Mouse (Mus musculus) heart, postnatal 4 days (tissue): ENCODE data around the gene Gstp2. TPM values are rescaled to one million over a fixed set of nuclear protein-coding genes. Genes with fewer than 3 reads are reported as not detected.
"Not testable (repeated sequence)": the region's sequence is repeated elsewhere in the genome, so short reads cannot be mapped to it uniquely, and the experiment has no call there.

Experiments used
- DNase-seq: peaks from one replicate; pipeline ENCODE4 v3.0.0; 2021
- total RNA-seq, 2 experiments: library from RNA; stranded (reverse); gene quantifications; 2 replicates each; pipeline ENCODE4 v1.2.3; 2021

Gstp2 gene
- total RNA-seq, 2 experiments from 2014 or later: 69.7 to 73.5 TPM

DNA sequence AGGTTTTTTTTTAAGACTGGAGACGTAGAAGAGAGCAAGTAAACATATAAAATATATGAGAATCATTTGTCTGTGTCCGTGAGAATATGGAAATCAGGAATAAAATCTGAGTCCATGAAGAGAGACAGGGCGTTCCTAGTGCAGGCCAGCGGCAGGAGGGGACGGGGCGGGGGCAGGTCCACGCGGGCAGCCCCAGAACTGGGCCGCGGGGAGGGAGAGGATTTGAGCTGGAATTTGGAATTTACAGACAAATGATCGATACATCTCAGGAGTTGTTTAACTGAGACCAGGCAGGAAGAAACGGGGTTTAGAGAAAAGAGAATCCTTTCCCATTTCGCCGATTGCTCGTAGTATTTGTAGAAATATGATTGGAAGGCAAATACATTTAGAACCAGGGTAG lies 24.5 kb upstream of the Gstp2 start:
- no peak for DNase-seq

DNA sequence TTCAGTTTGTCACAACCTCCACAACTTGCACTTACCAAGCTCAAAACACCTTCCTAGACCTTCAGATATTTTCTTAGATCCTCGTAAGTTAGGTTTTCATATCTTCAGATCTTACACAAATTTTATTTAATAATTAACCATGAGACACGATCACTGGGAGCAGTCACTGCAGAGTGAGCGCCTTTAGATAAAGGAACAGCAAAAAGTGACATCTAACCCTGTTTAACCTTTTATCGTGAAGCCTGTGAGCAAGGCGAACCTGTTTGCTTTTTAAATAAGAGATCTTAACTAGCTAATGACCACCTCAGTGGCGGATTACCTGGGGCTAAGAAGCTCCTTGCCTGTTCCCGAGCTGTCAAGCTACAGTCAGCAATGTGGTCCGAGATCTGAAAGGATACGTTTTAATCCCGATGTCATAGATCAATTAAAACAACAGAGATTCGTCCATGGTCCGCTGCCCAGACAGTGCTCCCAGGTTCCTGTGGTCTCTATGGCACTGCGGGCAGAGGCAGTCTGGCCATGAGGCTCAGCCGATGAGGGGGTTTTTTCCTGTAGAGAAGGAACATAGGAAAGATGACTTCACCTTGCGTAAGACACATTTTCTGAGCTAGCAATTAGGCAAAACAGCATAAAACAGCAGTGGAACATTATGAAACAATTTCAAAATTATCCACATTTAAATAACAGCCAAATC lies 23.0 kb upstream of the Gstp2 start:
- no peak for DNase-seq

DNA sequence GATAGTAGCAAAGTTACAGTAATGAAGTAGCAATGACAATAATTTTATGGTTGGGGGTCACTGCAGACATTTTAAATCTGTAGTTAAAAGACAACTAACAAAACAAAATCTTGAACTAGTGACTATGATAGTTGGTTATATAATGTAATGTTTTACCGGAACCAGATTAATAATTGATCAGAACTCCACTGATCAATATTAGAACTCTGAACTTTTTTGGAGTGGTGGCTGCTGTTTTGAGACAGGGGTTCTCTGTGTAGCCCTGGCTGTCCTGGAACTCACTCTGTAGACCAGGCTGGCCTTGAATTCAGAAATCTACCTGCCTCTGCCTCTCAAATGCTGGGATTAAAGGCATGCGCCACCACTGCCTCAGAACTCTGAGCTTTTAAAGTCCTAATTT lies 22.4 kb upstream of the Gstp2 start:
- DNase-seq: not testable (repeated sequence)

- DNase-seq: no peak
Observed at GRCm38 (mm10) chr19:4066877-4067276, 21.1 kb upstream of the Gstp2 start.

DNA sequence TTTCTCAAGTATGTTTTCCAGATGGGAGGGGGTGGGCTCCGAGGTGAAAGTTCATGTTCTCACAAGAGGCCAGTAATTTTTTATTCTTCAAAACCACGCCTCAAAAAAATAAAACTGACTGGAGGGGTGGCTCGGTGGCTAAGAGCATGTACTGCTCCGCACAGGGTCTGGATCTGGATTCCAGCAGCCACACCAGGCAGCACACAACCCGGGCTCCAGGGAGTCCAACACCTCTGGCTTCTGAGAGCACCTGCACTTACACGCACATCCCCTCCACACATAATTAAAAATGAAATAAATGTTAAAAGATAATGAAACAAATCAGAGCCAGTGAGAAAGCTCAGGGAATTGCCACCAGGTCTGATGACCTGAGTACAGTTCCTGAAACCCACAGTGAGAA lies 20.5 kb upstream of the Gstp2 start:
- no peak for DNase-seq

GRCm38 (mm10) chr19:4064501-4064900 lies 18.7 kb upstream of the Gstp2 start:
- DNase-seq: not testable (repeated sequence)

DNA sequence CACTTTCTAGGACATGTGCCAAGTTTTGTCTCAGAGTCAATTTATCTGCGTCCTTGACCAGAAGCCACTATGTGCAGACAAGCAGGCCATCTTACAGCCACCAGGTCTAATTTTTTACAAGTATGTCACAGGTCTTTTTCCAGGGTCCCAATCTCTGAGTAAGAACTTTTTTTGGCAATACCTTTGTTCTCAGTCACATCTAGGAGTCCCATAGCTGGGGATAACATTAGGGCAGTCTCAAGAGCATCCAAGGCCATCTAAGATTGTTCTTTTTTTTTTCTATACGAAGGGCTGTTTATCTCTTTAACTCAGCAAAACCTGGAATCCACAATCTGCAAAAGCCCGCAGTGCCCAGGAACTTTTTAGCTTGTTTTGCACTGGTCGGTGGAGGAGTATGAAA lies 17.5 kb upstream of the Gstp2 start:
- DNase-seq: not testable (repeated sequence)

DNA sequence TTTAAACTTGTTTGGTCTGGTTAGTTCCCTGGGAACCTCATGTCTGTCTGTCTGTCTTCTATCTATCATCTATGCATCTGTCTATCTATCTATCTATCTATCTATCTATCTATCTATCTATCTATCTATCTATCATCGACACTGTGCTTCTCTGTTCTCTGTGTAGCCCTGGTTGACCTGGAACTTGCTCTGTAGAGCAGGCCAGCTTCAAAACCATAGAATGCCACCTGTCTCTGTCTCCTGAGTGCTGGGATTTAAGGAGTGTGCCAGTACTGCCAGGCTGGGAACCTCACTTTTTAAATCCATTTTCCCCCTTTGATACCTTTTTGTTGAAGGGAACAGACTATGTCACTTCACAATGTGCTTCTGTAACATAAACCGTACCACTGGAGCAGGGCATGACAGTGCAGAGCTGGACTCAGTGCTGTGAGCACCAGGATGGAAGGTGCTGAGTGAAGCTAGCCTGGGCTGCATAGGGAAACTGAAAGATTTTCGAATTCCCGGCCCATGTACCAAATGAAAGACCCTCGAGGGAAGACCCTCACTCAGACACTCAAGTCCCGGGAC lies 15.2 kb upstream of the Gstp2 start:
- DNase-seq: no peak

DNA sequence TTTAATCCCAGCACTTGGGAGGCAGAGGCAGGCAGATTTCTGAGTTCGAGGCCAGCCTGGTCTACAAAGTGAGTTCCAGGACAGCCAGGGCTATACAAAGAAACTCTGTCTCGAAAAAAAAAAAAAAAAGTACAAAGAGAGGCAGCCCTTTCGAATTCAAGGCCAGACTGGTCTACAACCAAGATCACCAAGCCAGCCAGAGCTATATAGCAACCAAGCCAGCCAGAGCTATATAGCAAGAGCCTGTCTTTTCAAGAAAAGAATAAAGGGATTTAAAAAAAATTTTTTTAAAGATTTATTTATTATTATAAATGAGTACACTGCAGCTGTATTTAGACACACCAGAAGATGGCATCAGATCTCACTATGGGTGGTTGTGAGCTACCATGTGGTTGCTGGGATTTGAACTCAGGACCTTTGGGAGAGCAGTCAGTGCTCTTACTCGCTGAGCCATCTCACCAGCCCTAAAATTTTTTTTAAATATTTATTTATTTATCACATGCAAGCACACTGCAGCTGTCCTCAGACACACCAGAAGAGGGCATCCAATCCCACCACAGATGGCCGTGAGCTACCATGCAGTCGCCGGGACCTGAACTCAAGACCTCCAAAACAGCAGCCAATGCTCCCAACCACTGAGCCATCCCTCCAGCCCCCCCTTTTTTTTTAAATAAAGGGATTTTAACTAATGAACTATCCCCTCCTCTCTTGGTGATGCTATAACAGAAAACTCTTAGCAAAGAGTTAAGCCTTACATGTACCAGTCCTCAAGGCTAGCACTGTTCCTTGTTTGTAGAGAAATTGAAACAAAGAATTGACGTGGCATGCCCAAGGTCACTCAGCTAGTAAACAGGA lies 14.4 kb upstream of the Gstp2 start:
- DNase-seq: not testable (repeated sequence)

- no peak for DNase-seq
Observed at GRCm38 (mm10) chr19:4059069-4059740, 13.4 kb upstream of the Gstp2 start, which contains the start of gene Gstp3. Gene Gstp3 (minus strand): TSS chr19:4059569.

- DNase-seq: no peak
Observed at GRCm38 (mm10) chr19:4058581-4058980, 12.8 kb upstream of the Gstp2 start.

GRCm38 (mm10) chr19:4057962-4058361 lies 12.1 kb upstream of the Gstp2 start:
- no peak for DNase-seq

GRCm38 (mm10) chr19:4057389-4057788 lies 11.6 kb upstream of the Gstp2 start:
- DNase-seq: no peak

DNA sequence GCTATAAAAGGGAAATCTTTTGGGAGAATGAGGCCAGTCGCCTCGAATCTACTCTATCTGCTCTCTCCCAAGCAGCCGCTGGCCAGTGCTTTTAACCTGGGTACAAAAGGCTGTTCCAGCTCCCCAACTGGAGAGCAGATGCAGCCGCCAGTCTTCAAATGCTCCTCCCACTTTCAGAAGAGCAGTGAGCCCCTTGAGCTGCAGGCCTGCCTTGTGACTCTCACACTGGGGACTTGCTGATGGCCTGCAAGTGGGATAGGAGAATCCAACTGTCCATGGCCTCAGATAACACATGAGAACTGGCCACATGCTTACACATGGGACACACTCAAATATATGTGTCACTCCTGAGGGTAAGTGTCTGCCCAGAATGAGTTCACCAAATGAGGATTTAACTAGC lies 10.9 kb upstream of the Gstp2 start:
- DNase-seq: no peak

- no peak for DNase-seq
Observed at GRCm38 (mm10) chr19:4055947-4056693, 10.3 kb upstream of the Gstp2 start.

DNA sequence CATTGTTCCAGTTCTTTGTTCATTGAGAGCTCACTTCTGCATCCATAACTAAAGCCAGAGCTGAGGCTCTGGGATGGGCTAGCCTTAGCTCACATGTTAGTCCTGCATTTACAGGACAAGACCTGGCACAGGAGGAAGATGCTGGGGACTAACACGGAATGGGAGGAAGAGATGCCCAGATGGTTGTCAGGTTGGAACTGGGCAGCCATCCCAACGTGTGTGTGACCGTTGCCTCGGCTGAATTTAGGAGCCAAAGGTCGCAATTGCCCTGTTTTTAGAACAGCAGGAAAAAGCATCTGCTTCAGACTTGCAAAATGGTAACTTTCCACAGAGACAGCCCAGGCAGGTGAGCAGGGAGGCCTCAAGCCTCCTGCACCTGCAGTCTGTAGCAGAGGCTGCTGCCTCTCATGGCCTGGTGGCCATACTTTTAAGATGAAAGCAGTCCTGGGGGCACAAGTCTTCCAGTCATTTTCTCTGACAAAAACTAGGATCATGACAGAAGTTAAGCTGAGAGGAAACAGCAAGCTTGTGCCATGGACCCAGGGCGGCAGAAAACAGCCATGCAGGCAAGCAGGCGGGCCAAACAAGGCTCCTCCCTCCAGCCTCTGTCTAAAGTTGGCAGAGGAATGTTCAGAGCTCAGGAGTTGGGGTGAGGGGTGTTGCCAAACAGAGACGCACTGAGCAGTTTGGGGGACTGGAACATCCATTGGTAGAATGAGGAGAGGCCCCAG lies 9.6 kb upstream of the Gstp2 start:
- no peak for DNase-seq

GRCm38 (mm10) chr19:4054613-4055012 lies 8.8 kb upstream of the Gstp2 start:
- DNase-seq: no peak

GRCm38 (mm10) chr19:4052516-4053030 lies 6.8 kb upstream of the Gstp2 start:
- DNase-seq: no peak

GRCm38 (mm10) chr19:4051741-4052515 lies 6.1 kb upstream of the Gstp2 start:
- peak; percentile 82 for DNase-seq

- DNase-seq: no peak
Observed at GRCm38 (mm10) chr19:4051016-4051415, 5.2 kb upstream of the Gstp2 start.
